Mouse (Mus musculus) adrenal gland, adult (tissue): ENCODE results near the gene Mgat3.
A peak's percentile ranks its signal among the peaks of the same experiment; 100 is the strongest.

Source experiments
- DNase-seq, 2 experiments: peaks; one replicate each; pipeline ENCODE4 v3.0.0; 2022 to 2023; ENCODE audit warnings: low spot score in 1 of 2; ENCODE audit not compliant: inconsistent age in 2 of 2

The Mgat3 gene

DNA sequence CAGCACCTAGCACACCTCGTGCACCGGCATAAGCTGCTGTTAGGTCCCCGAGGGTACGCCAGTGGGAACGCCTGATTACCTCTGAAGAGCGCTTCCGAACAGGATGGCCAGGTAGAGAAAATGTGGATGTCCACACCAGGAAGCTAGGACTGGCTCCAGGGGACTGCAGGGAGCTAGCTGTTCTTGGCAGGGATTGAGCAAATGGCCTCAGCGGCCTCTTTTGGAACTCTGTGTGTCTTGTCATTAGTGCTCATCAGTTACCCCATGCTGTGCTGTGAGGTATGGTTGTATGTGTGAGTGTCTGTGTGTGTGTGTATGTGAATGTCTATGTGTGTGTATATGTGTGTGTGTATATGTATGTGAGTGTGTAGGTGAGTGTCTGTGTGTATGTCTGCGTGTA lies 1.8 kb downstream of the Mgat3 start:
- DNase-seq, result peak in 1 of 2 experiments; percentile 20

- no peak for DNase-seq
Measured at GRCm38 (mm10) chr15:80175756-80176155, 2.2 kb downstream of the Mgat3 start.

GRCm38 (mm10) chr15:80181561-80181960 lies 8.0 kb downstream of the Mgat3 start:
- DNase-seq, result peak in 1 of 2 experiments; percentile 63

DNA sequence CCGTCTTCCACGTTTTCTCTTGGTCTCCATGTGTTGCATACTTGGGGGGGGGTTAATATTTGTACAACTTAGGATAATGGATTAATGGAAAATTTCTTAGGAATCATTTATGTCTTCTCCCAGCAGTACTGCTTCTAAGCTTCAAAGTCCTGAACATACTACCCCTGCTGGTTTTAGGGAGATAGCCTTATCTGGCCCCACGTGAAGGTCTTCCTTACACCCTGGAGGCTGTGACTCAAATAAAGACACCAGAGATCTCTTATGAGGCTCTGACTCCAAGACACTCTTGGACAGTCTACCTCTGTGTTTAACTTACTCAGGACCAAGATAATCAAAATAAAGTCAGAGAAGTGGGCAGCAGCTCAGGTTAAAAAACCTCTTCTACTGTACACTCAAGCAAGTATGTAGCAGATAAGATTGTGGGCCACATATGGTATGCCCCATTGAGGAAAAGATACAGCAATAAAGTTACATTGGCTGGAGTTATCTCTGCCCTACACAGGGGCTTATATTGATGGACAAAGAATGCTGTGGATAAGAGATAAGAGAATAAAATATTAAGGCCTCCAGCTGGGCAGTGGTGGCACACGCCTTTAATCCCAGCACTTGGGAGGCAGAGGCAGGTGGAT lies 8.7 kb downstream of the Mgat3 start:
- peak in 1 of 2 experiments; percentile 17 for DNase-seq

DNA sequence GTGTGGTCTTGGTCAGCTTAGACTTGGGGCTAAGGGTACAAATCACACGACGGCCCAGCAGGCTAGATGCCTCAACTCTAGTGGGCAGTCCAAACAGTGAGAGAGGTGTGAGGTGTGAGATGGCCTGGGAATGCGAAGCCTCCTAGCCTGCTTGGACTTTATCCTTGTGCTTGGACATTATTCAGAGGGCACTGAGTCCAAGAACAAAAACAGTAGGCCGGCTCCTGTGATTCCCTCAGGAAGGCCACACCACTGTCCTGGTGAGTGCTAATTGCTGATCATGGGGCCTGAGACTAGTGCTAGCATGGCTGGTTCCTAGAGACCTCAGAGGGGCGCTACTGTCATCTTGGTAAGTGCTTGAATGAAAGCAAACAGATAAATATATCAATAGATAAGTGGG lies 15.4 kb downstream of the Mgat3 start:
- DNase-seq, result no peak

GRCm38 (mm10) chr15:80190075-80190474 lies 16.6 kb downstream of the Mgat3 start:
- DNase-seq, result no peak

DNA sequence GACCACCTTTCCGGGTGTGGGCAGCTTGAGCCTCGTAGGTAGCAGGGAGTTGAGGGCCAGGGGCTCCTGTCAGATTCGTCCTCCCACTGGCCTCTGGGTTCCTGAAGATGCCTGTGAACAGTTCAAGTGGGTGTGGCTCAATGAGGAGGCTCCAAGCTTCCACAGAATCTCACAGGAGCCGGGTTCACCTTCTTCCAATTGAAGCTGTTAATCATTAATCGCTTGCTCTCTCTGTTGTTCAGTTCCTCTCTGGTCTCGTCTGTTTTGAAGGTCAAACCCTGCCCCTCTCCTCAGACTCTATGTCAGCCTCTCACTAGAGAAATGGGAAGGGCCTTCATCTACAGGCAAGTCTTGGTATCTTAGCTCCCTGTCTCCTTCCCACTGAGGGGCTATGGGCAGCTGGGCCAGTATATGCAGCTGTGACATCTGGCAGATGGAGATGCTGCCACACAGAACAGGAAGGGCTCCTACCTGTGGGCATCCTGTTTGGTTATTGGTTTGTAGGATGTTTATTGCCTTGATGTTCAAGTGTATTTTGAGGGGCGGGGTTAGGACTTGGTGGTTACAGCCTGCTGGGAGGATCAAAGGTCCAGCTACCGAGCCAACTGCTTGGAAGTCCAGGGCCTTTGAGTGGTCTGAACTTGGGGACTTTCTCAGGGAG lies 18.2 kb downstream of the Mgat3 start:
- DNase-seq, result no peak

DNA sequence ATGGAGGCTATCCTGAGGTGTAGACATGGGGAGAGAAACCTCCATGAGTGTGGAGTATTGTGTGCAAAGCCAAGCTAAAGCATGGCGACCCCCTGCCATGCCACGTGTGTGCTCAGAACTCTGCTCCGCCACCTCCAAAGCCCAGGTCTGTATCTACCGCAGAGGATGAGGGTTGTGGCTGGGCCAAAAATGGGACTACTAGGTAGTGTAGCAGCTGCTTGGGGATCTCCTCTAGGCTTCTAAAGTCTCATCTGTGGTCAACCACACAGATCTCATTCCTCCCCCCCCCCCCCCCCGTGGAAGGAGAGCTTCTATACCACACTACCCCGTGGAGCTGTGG lies 18.7 kb downstream of the Mgat3 start:
- DNase-seq, result no peak

GRCm38 (mm10) chr15:80192847-80193246 lies 19.3 kb downstream of the Mgat3 start:
- DNase-seq, result no peak

- DNase-seq, result no peak
Measured at GRCm38 (mm10) chr15:80199556-80199955, 26.0 kb downstream of the Mgat3 start.

- DNase-seq, result no peak
Measured at GRCm38 (mm10) chr15:80202111-80202775, 28.7 kb downstream of the Mgat3 start.

DNA sequence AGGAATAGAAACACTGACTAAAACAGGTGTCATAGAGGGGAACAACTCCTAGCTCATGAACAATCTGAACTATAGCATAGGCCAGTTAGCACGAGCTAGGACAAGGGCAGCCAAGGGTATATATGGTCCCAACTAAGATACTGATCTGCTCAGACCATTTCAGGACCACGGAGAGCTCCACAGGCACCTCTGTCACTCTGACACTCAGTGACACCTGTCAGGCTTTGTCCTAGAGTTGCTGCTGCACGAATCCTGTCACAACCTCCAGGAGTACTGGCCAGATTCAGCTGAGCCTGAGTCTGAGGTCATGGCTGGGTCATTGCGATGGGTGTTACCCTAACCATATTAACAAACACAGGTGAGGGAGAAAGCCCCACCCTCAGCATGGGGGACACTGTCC lies 29.9 kb downstream of the Mgat3 start:
- DNase-seq, result no peak

GRCm38 (mm10) chr15:80206057-80206565 lies 32.6 kb downstream of the Mgat3 start:
- DNase-seq, result no peak

DNA sequence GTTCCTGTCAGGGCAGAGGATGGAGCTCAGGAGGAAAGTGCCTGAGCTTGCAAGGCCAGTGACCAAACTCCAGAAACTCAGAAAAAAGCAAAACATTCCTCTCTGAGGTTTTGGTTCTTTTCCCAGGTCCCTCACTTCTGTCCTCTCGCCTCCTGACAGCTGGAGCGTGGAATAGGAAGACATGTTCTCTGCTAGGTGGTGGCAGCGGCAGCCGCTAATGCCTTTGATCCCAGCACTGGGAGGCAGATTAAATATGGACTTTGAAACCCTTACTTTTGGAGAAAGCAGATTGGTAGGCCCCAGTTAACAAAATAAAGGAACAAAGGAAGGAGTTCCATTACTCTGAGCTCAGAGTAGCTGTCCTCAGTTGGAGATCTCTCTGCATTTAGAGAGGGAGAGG lies 34.9 kb downstream of the Mgat3 start:
- no peak for DNase-seq

GRCm38 (mm10) chr15:80213688-80214087 lies 40.2 kb downstream of the Mgat3 start:
- DNase-seq, result no peak

DNA sequence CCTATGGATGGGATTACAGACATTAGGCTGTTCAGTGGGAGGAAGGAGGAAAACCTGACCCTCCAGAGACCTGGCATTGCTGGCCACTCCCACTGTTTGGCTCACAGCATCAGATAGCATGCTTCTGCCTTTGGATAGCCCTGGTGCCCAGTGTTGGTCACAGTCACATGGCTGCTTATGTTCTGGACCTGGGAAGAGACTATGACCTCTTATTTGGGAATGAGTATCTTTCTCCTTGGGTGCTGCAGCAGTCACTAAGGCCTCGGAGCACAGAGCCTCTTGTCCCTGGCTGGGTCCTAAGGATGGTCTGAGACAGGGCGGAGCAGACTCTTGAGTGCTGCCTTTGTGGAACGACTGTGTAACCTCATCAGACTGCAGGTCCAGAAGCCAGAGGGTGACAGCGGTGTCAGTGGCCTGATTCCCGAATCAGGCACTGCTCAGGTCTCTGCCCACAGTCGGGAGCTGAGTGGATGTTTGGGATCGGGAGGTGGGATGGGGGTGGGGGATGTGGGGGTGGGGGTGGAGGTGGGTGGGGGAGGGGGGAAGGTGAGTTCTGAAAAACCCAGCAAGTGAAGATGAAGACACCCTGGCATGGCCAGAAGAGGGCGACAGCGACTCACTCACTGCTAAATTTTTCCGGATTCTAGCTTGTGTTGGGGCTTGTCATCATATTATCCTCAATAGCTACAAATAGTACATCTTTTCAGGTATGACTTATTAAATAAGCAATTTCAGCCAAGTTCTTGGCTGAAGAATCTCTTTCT lies 42.4 kb downstream of the Mgat3 start:
- DNase-seq, result peak in 1 of 2 experiments; percentile 63

- no peak for DNase-seq
Measured at GRCm38 (mm10) chr15:80216480-80216820, 42.9 kb downstream of the Mgat3 start.

- DNase-seq, result peak; percentile 42 to 66
Measured at GRCm38 (mm10) chr15:80217476-80217875, 44.0 kb downstream of the Mgat3 start.

GRCm38 (mm10) chr15:80219211-80219610 lies 45.7 kb downstream of the Mgat3 start:
- DNase-seq, result peak; percentile 34 to 57

DNA sequence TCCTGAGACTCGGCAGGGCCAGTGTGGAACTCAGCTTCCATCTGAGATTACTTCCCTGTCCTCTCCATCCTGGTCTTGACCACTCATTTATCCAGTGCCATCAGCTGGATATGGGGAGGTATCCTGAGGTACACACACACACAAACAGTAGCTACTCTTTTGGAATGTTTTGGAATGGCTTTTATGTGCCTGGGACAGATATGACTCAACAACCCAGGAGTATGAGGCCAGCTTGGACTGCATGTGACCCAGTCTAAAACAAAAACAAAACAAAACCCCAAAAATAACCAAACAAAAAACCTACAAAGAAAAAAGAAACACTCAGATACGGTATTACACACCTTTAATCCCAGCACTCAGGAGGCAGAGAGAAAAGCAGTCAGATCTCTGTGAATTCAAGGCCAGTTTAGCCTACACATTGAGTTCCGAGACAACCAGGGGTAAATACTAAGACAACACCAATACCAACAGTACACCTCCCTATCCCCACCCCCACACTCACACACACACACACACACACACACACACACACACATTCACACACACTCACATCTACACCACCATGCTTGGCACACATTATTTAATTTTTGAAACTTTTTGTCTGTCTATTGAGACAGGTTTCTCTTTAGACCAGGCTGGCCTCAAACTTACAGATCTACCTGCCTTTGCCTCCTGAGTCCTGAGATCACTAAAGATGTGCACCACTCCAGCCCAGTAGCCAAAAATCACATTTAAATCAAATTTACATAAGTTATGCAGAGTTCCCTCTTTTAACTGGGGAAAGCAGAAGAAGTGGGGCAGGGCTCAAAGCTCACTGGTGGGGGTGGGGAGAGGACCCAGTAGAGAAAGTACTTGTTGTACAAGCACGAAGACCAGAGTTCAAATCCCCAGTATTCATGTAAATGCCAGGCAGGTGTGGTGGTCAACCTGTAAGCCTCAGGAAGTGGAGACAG lies 46.5 kb downstream of the Mgat3 start:
- no peak for DNase-seq
